35 mouse cellular contexts compared by ENCODE assay signal in the genomic region with DNA sequence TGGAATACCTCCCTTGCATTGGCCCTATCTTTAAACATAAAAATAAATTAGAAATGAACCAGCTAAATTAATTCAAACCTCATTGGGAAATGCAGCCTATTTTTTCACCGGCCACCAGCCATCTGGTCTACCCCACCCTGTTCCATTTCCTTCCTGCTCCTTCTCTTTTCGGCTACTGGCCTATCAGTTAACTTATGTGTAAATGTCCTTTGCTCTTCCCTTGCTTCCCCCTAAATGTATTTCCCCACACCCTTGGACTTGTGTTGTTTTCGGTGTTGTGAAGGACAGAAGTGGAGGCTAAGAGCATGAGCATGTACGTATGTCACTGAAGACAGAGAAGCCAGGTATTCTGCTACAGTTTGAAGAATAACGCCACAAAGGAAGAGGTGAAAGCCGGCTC.
"Had no signal": no experiment of that assay in that cellular context is flagged by ENCODE, and none has a peak within 500 bp of the region (broad histone marks: within the 10 kb centered on the region; RNA-seq: fewer than 3 reads in every experiment).

No protein-coding gene starts in this region.

- H3K9me3 ChIP-seq: heart, embryonic 10.5 days; heart, embryonic 13.5 days; heart, embryonic 15.5 days; hindbrain, embryonic 10.5 days; hindbrain, embryonic 12.5 days; hindbrain, embryonic 13.5 days; hindbrain, embryonic 15.5 days; intestine, embryonic 15.5 days; kidney, embryonic 15.5 days had no signal

- H3K36me3 ChIP-seq: heart, embryonic 10.5 days; heart, embryonic 13.5 days; heart, embryonic 15.5 days; hindbrain, embryonic 10.5 days; hindbrain, embryonic 12.5 days; intestine, embryonic 15.5 days; kidney, embryonic 15.5 days had no signal

- H3K27ac ChIP-seq: heart, embryonic 10.5 days; heart, embryonic 13.5 days; heart, embryonic 15.5 days; hindbrain, embryonic 10.5 days; hindbrain, embryonic 12.5 days; hindbrain, embryonic 13.5 days; hindbrain, embryonic 14.5 days; hindbrain, embryonic 15.5 days; hindbrain, postnatal 0 days; intestine, embryonic 15.5 days; kidney, embryonic 15.5 days; kidney, postnatal 0 days; layer of hippocampus, adult 2 months; left cerebral cortex, adult 2 months had no signal

- H3K27me3 ChIP-seq: heart, embryonic 13.5 days; heart, embryonic 15.5 days; hindbrain, embryonic 13.5 days; hindbrain, embryonic 15.5 days; intestine, embryonic 15.5 days; kidney, embryonic 15.5 days had no signal

- ATAC-seq: hindbrain, embryonic 16.5 days; hindbrain, postnatal 0 days; inflammation-experienced regulatory T-cells, adult 6 months; intestine, embryonic 15.5 days; intestine, embryonic 16.5 days; intestine, postnatal 0 days had no signal

- H3K4me2 ChIP-seq: heart, embryonic 11.5 days; heart, embryonic 13.5 days; heart, embryonic 15.5 days; hindbrain, embryonic 12.5 days; hindbrain, embryonic 13.5 days; hindbrain, embryonic 14.5 days; hindbrain, embryonic 15.5 days; intestine, embryonic 15.5 days; kidney, embryonic 15.5 days had no signal

- H3K4me1 ChIP-seq: heart, embryonic 10.5 days; heart, embryonic 13.5 days; heart, embryonic 15.5 days; hindbrain, embryonic 10.5 days; hindbrain, embryonic 12.5 days; hindbrain, embryonic 15.5 days; intestine, embryonic 15.5 days; kidney, embryonic 15.5 days had no signal

- H3K4me3 ChIP-seq: heart, embryonic 10.5 days; heart, embryonic 13.5 days; heart, embryonic 15.5 days; hindbrain, embryonic 10.5 days; hindbrain, embryonic 12.5 days; hindbrain, embryonic 13.5 days; hindbrain, embryonic 15.5 days; intestine, embryonic 15.5 days; kidney, embryonic 15.5 days; layer of hippocampus, adult 2 months; left cerebral cortex, adult 2 months had no signal

- H3K9ac ChIP-seq: heart, embryonic 13.5 days; heart, embryonic 15.5 days; hindbrain, embryonic 12.5 days; hindbrain, embryonic 13.5 days; hindbrain, embryonic 14.5 days; hindbrain, embryonic 15.5 days; intestine, embryonic 15.5 days; kidney, embryonic 15.5 days had no signal

- DNase-seq: heart, postnatal 10 days; heart, postnatal 14 days; heart, postnatal 36 days; heart, postnatal 4 days; kidney, adult 11 months; kidney, adult 18-20 months; kidney, adult 2 months; kidney, adult 8-10 months; kidney, adult 9 months; kidney, postnatal 10 days; kidney, postnatal 14 days; kidney, postnatal 25 days; kidney, postnatal 36 days; kidney, postnatal 4 days; layer of hippocampus, adult 9-11 months; layer of hippocampus, postnatal 36 days had no signal
